12 mouse cellular contexts compared by ENCODE assay signal in genomic region chr3:15474831-15475230, GRCm38 (mm10). TPM values are rescaled to one million over a fixed set of nuclear protein-coding genes. Genes with fewer than 3 reads are reported as not detected.
A peak's percentile ranks its signal among the peaks of the same experiment; 100 is the strongest.
ATAC-seq lines count a peak whose summit lies in the region.
"Had no signal": no experiment of that assay in that cellular context is flagged by ENCODE, and none has a peak within 500 bp of the region (broad histone marks: within the 10 kb centered on the region; RNA-seq: fewer than 3 reads in every experiment).

No protein-coding gene starts in this region.

- 0 out of 2 replicates have a peak, but pooled peaks have one; percentile 29 for ATAC-seq in common myeloid progenitor, adult 5-6 weeks (replicated peaks; ENCODE audit: low read depth, poor library complexity, severe bottlenecking)
- ATAC-seq in granulocyte monocyte progenitor cell, adult 5-6 weeks (replicated peaks; ENCODE audit: poor library complexity, severe bottlenecking) = peak; percentile 89
- peak; percentile 63 for ATAC-seq in megakaryocyte, adult 5-6 weeks (ENCODE audit: poor library complexity, severe bottlenecking)
- peak; percentile 57 for ATAC-seq in megakaryocyte progenitor cell, adult 5-6 weeks (replicated peaks; ENCODE audit: poor library complexity)

RNA-seq across cellular contexts. Expression of gene Sirpb1a, which starts 48.5 kb away (rescaled TPM):
- not detected in 2 replicates for total RNA-seq in common myeloid progenitor, adult 5-6 weeks (2017)
- total RNA-seq in granulocyte monocyte progenitor cell, adult 5-6 weeks (2014; fragmentation: Nextera tagmentation) = not detected in 2 replicates
- not detected in 2 replicates for total RNA-seq in granulocyte monocyte progenitor cell, adult 5-6 weeks (2017)
- 28.2 and 32.2 TPM in 2 replicates for total RNA-seq in megakaryocyte, adult 5-6 weeks (2015)
- total RNA-seq in megakaryocyte, adult 5-6 weeks (2017) = 11.5 and 16.6 TPM in 2 replicates
- total RNA-seq in megakaryocyte progenitor cell, adult 5-6 weeks (2015) = 0.61 and 1.6 TPM in 2 replicates
- total RNA-seq in megakaryocyte progenitor cell, adult 5-6 weeks (2017) = 0.50 TPM in 1 of 2 replicates, not detected in the other
- total RNA-seq: adrenal gland, postnatal 10 days; adrenal gland, postnatal 14 days; adrenal gland, postnatal 36 days; adrenal gland, postnatal 4 days; CH12.LX; ES-E14; G1E; MEL had no signal

Comparison
In these comparisons a context has a peak if more than half of its experiments do, and no peak if none do; other contexts are left out.
1. Peak in every context shown above with its lines: ATAC-seq.
2. ATAC-seq: peak in every context shown above with its lines; median percentile 89 in granulocyte monocyte progenitor cell, adult 5-6 weeks; 63 in megakaryocyte, adult 5-6 weeks; 57 in megakaryocyte progenitor cell, adult 5-6 weeks; 29 in common myeloid progenitor, adult 5-6 weeks.
3. RNA of gene Sirpb1a, which starts 48.5 kb away (total RNA-seq): 11.5 to 32.2 TPM in megakaryocyte, adult 5-6 weeks; 0.50 to 1.6 TPM in megakaryocyte progenitor cell, adult 5-6 weeks, not detected in common myeloid progenitor, adult 5-6 weeks and not detected in granulocyte monocyte progenitor cell, adult 5-6 weeks; every median in the first group is over 4 times any median in the second.